Mouse (Mus musculus) adrenal gland, adult 2 months (tissue): ENCODE results near the gene Pcnx3. TPM values are rescaled to one million over a fixed set of nuclear protein-coding genes. Genes with fewer than 3 reads are reported as not detected.

Experiments used
- DNase-seq: peaks from one replicate; pipeline ENCODE4 v3.0.0; 2021
- microRNA-seq, 2 experiments: library from miRNA; unstranded; fragments of <30 nt; microRNA quantifications; one replicate each; pipeline ENCODE4 v1.2.0; 2021
- polyA plus RNA-seq: library from polyadenylated mRNA; depleted of rRNA; stranded (reverse); fragments of >200 nt; gene quantifications from 2 replicates; pipeline ENCODE4 v1.2.3, GENCODE M21; 2012; rRNA removed
- total RNA-seq, 2 experiments: library from RNA; stranded (reverse); gene quantifications; 2 replicates each; pipeline ENCODE4 v1.2.3; 2021

The Pcnx3 gene
- total and polyA plus RNA-seq, 3 experiments = 88.9 to 330 (median 90.8) TPM

DNA sequence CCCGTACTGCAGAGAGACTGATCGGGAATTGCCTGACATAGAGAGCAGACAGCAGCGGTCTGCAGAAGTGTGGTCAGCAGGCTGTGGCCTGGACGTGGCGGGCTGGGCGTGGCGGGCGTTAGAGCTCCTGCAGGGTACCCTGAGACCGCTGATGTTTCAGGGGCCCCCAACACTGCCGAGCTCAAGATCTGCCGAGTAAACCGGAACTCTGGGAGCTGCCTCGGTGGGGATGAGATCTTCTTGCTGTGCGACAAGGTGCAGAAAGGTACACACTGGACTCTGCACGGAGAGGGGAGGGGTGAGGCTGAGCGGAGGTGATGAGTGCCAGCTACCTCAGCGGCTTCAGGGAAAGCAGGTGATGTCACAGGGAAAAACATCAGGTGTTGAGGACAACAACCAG is 47.7 kb downstream of the Pcnx3 start:
- no peak for DNase-seq

GRCm38 (mm10) chr19:5640339-5640738 is 48.4 kb downstream of the Pcnx3 start:
- peak; percentile 50 for DNase-seq

- DNase-seq = no peak
Observed at GRCm38 (mm10) chr19:5638416-5639005, 50.2 kb downstream of the Pcnx3 start.

- peak; percentile 98 for DNase-seq
Observed at GRCm38 (mm10) chr19:5637069-5638047, 51.4 kb downstream of the Pcnx3 start, which contains the start of gene Rela. Gene Rela, plus strand, starts transcription at chr19:5637483.

- no peak for DNase-seq
Observed at GRCm38 (mm10) chr19:5636571-5637041, 52.1 kb downstream of the Pcnx3 start.

- no peak for DNase-seq
Observed at GRCm38 (mm10) chr19:5636036-5636570, 52.6 kb downstream of the Pcnx3 start.

- no peak for DNase-seq
Observed at GRCm38 (mm10) chr19:5632120-5632519, 56.6 kb downstream of the Pcnx3 start.

GRCm38 (mm10) chr19:5629907-5630306 is 58.8 kb downstream of the Pcnx3 start:
- DNase-seq = no peak

DNA sequence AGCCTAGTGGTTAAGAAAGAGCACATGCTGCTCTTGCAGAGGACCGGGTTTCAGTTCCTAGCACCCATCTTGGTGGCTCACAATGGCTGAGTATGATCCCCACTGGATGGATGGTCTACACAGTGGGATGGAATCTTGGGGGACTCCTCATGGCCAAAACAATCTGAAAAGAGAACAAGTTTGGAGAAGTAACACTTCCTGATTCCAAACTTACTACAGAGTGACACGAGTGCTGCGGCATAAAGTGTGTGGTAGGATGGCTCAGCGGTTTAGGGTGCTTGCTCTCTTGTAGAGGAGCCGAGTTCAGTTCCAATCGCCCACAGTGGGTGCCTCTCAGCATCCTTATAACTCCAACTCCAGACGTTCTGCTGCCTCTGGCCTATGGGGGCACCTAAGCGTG is 63.4 kb downstream of the Pcnx3 start:
- no peak for DNase-seq

GRCm38 (mm10) chr19:5621884-5622283 is 66.8 kb downstream of the Pcnx3 start:
- DNase-seq = no peak

GRCm38 (mm10) chr19:5620007-5620406 is 68.7 kb downstream of the Pcnx3 start:
- DNase-seq = no peak

DNA sequence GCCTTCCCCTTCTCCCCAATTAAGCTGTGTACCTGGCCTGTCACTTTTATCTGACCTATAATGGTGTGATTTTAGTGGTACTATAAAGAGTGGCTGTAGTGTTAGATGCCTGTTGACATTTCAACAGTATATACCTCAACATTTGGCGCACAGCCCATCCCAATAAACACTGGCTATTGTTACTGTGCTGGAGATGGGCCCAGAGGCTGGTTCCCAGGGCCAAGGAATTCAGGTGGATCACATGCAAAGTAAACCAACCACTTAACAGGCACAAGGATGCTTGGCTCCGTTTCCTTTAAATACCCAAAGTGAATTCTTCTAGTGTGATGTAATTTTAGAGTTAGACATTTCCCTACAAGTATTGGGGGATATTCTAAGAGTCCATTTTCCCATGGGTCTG is 73.8 kb downstream of the Pcnx3 start:
- DNase-seq = no peak

Small RNAs within 50 kb of the gene (microRNA-seq; reads per million reads assigned to microRNA genes)
- gene Mir6987 = 0 to 0.22 reads per million in 2 experiments

Other genes with a start within 250 kb of the Pcnx3 start
- gene Fosl1, start 241.4 kb downstream of the Pcnx3 start, total RNA-seq = 1 to 10 TPM in 1 of 2 experiments, not detected in 1; 1.2 TPM
- 0.06 and 0.16 TPM in 2 replicates for gene Fosl1, start 241.4 kb downstream of the Pcnx3 start, polyA plus RNA-seq
- 10 to 100 TPM in 1 of 2 experiments, 1 to 10 TPM in 1; 3.5 to 10.5 TPM for gene Ccdc85b, start 231.0 kb downstream of the Pcnx3 start, total RNA-seq
- 13.5 and 13.9 TPM in 2 replicates for gene Ccdc85b, start 231.0 kb downstream of the Pcnx3 start, polyA plus RNA-seq
- gene Fibp, start 228.3 kb downstream of the Pcnx3 start, total RNA-seq = 10 to 100 TPM; 85.1 to 94.8 TPM
- gene Fibp, start 228.3 kb downstream of the Pcnx3 start, polyA plus RNA-seq = 89.9 and 95.9 TPM in 2 replicates
- under 1 TPM; 0.75 to 0.79 TPM for gene Ctsw, start 220.4 kb downstream of the Pcnx3 start, total RNA-seq
- 0.71 and 1.1 TPM in 2 replicates for gene Ctsw, start 220.4 kb downstream of the Pcnx3 start, polyA plus RNA-seq
- gene Efemp2, start 215.0 kb downstream of the Pcnx3 start, total RNA-seq = 100 to 1,000 TPM in 1 of 2 experiments, 10 to 100 TPM in 1; 49.7 to 107 TPM
- 112 and 116 TPM in 2 replicates for gene Efemp2, start 215.0 kb downstream of the Pcnx3 start, polyA plus RNA-seq
- 10 to 100 TPM; 23.2 to 24.9 TPM for gene Mus81, start 200.5 kb downstream of the Pcnx3 start, total RNA-seq
- 39.5 and 45.7 TPM in 2 replicates for gene Mus81, start 200.5 kb downstream of the Pcnx3 start, polyA plus RNA-seq
- 100 to 1,000 TPM; 732 to 783 TPM for gene Cfl1, start 198.5 kb downstream of the Pcnx3 start, total RNA-seq
- gene Cfl1, start 198.5 kb downstream of the Pcnx3 start, polyA plus RNA-seq = 308 and 311 TPM in 2 replicates
- 1 to 10 TPM in 1 of 2 experiments, under 1 TPM in 1; 0.86 to 1.1 TPM for gene 1700020D05Rik, start 185.1 kb downstream of the Pcnx3 start, total RNA-seq
- 1.0 and 1.2 TPM in 2 replicates for gene 1700020D05Rik, start 185.1 kb downstream of the Pcnx3 start, polyA plus RNA-seq
- gene Snx32, start 178.4 kb downstream of the Pcnx3 start, total RNA-seq = 10 to 100 TPM; 12.2 to 14.1 TPM
- 13.0 and 15.0 TPM in 2 replicates for gene Snx32, start 178.4 kb downstream of the Pcnx3 start, polyA plus RNA-seq
- gene Ovol1, start 128.3 kb downstream of the Pcnx3 start, total RNA-seq = not detected
- gene Ovol1, start 128.3 kb downstream of the Pcnx3 start, polyA plus RNA-seq = not detected in 2 replicates
- 1 to 10 TPM; 8.4 to 9.4 TPM for gene Ap5b1, start 120.9 kb downstream of the Pcnx3 start, total RNA-seq
- 12.8 and 16.8 TPM in 2 replicates for gene Ap5b1, start 120.9 kb downstream of the Pcnx3 start, polyA plus RNA-seq
- gene Rnaseh2c, start 87.0 kb downstream of the Pcnx3 start, total RNA-seq = 100 to 1,000 TPM; 109 to 147 TPM
- 97.9 and 99.7 TPM in 2 replicates for gene Rnaseh2c, start 87.0 kb downstream of the Pcnx3 start, polyA plus RNA-seq
- gene Kat5, start 78.7 kb downstream of the Pcnx3 start, total RNA-seq = 10 to 100 TPM; 75.5 to 76.9 TPM
- gene Kat5, start 78.7 kb downstream of the Pcnx3 start, polyA plus RNA-seq = 43.8 and 54.1 TPM in 2 replicates
- gene Rela, start 51.4 kb downstream of the Pcnx3 start, total RNA-seq = 100 to 1,000 TPM in 1 of 2 experiments, 10 to 100 TPM in 1; 89.8 to 149 TPM
- 163 and 221 TPM in 2 replicates for gene Rela, start 51.4 kb downstream of the Pcnx3 start, polyA plus RNA-seq
- 10 to 100 TPM; 39.8 to 62.1 TPM for gene Sipa1, start 25.2 kb downstream of the Pcnx3 start, total RNA-seq
- gene Sipa1, start 25.2 kb downstream of the Pcnx3 start, polyA plus RNA-seq = 165 and 177 TPM in 2 replicates
- gene Map3k11, start 166 bp downstream of the Pcnx3 start, total RNA-seq = 10 to 100 TPM; 42.6 to 44.2 TPM
- 102 and 104 TPM in 2 replicates for gene Map3k11, start 166 bp downstream of the Pcnx3 start, polyA plus RNA-seq
- gene Kcnk7, start 15.5 kb upstream of the Pcnx3 start, total RNA-seq = not detected
- gene Kcnk7, start 15.5 kb upstream of the Pcnx3 start, polyA plus RNA-seq = not detected in 2 replicates
- gene Ehbp1l1, start 37.4 kb upstream of the Pcnx3 start, total RNA-seq = 10 to 100 TPM; 30.3 to 31.6 TPM
- gene Ehbp1l1, start 37.4 kb upstream of the Pcnx3 start, polyA plus RNA-seq = 47.6 and 49.2 TPM in 2 replicates
- gene Fam89b, start 40.7 kb upstream of the Pcnx3 start, total RNA-seq = 10 to 100 TPM; 58.1 to 68.4 TPM
- gene Fam89b, start 40.7 kb upstream of the Pcnx3 start, polyA plus RNA-seq = 443 and 466 TPM in 2 replicates
- gene Ltbp3, start 52.0 kb upstream of the Pcnx3 start, total RNA-seq = 100 to 1,000 TPM; 174 to 246 TPM
- 737 and 768 TPM in 2 replicates for gene Ltbp3, start 52.0 kb upstream of the Pcnx3 start, polyA plus RNA-seq
- gene Scyl1, start 82.5 kb upstream of the Pcnx3 start, total RNA-seq = 100 to 1,000 TPM; 106 to 109 TPM
- 119 and 125 TPM in 2 replicates for gene Scyl1, start 82.5 kb upstream of the Pcnx3 start, polyA plus RNA-seq
- 10 to 100 TPM; 41.2 to 51.4 TPM for gene Frmd8, start 186.4 kb upstream of the Pcnx3 start, total RNA-seq
- 27.8 and 36.4 TPM in 2 replicates for gene Frmd8, start 186.4 kb upstream of the Pcnx3 start, polyA plus RNA-seq
- gene Slc25a45, start 188.9 kb upstream of the Pcnx3 start, total RNA-seq = 10 to 100 TPM; 15.5 to 36.2 TPM
- gene Slc25a45, start 188.9 kb upstream of the Pcnx3 start, polyA plus RNA-seq = 42.4 and 44.6 TPM in 2 replicates
- 1 to 10 TPM; 1.0 to 1.1 TPM for gene Tigd3, start 205.2 kb upstream of the Pcnx3 start, total RNA-seq
- gene Tigd3, start 205.2 kb upstream of the Pcnx3 start, polyA plus RNA-seq = 0.48 and 0.53 TPM in 2 replicates
- 100 to 1,000 TPM in 1 of 2 experiments, 10 to 100 TPM in 1; 90.6 to 125 TPM for gene Dpf2, start 224.1 kb upstream of the Pcnx3 start, total RNA-seq
- 51.7 and 56.3 TPM in 2 replicates for gene Dpf2, start 224.1 kb upstream of the Pcnx3 start, polyA plus RNA-seq
- 1 to 10 TPM; 5.5 to 8.0 TPM for gene Cdc42ep2, start 235.9 kb upstream of the Pcnx3 start, total RNA-seq
- gene Cdc42ep2, start 235.9 kb upstream of the Pcnx3 start, polyA plus RNA-seq = 5.6 and 5.9 TPM in 2 replicates